9 mouse cellular contexts compared by ENCODE assay signal in the genomic region with DNA sequence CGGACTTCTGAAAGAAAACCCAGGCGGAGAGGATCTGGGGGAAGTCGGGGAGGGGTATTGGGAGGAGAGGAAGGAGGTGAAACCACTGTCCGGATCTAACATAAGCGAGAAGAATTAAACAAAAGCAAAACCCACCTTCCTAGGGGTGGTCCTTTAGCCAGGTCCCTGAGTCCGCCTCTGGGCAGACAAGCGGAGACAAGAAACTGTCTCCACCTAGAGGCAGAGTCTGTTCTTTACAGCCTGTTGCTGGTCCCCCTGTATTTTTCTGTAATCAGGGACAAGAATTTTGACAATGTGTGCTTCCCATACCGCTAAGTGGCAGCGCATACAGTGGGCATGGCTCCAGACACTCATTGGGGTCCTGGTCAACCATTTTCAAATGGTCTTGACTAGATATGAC. TPM values are rescaled to one million over a fixed set of nuclear protein-coding genes. Genes with fewer than 3 reads are reported as not detected.
DNase-seq lines count a peak whose midpoint lies in the region; ATAC-seq and TF ChIP-seq lines count a peak whose summit lies in the region.
"Had no signal": no experiment of that assay in that cellular context is flagged by ENCODE, and none has a peak within 500 bp of the region (broad histone marks: within the 10 kb centered on the region; RNA-seq: fewer than 3 reads in every experiment).

No protein-coding gene starts in this region.

- no peaks in the 10 kb centered on the region for H3K27me3 ChIP-seq in Patski
- H3K27me3 ChIP-seq: embryonic facial prominence, embryonic 15.5 days had no signal

- no peak for ATAC-seq in Patski
- no peak for ATAC-seq in inflammation-experienced regulatory T-cells, adult 6 months

- in situ Hi-C loops in Patski (cut with MboI; ENCODE audit: low pct_unique_long_range_greater_than_20kb) = no loop called here

- TF ChIP-seq CTCF in Patski (IDR thresholded peaks at IDR 0.05) = peak; percentile 33

- DNase-seq in layer of hippocampus, postnatal 10 days (ENCODE audit: low spot score in 2 of 2) = peak; percentile 16 to 18
- no peak for DNase-seq in layer of hippocampus, adult 9-10 months (ENCODE audit: low spot score)
- no peak for DNase-seq in Patski (ENCODE audit: low read depth, low spot score)
- DNase-seq in heart, adult 9 months (ENCODE audit: low spot score in 2 of 2) = peak; percentile 19 to 37
- DNase-seq in lung, postnatal 14 days = peak; percentile 39
- no peak for DNase-seq in urinary bladder, postnatal 10 days (ENCODE audit: low spot score)

- POLR2A ChIA-PET in Patski (lab: Charles Lee) = no interaction called here

- CTCF ChIA-PET in Patski (lab: Charles Lee) = no interaction called here

RNA-seq across cellular contexts. Expression of gene Dppa3, which starts 7.2 kb away (rescaled TPM):
- total RNA-seq in layer of hippocampus, postnatal 10 days (2021) = not detected
- not detected for polyA plus RNA-seq in Patski (2021)
- polyA plus RNA-seq in inflammation-experienced regulatory T-cells, adult 6 months (2017; shearing (Covaris generic)) = not detected
- polyA plus RNA-seq: embryonic facial prominence, embryonic 15.5 days; liver, embryonic 16.5 days had no signal

RNA-seq across cellular contexts. Expression of gene Gdf3, which starts 23.5 kb away (rescaled TPM):
- not detected for total RNA-seq in layer of hippocampus, postnatal 10 days (2021)
- polyA plus RNA-seq in Patski (2021) = not detected
- polyA plus RNA-seq in inflammation-experienced regulatory T-cells, adult 6 months (2017; shearing (Covaris generic)) = not detected

RNA-seq across cellular contexts. Expression of gene Apobec1, which starts 31.2 kb away (rescaled TPM):
- total RNA-seq in layer of hippocampus, postnatal 10 days (2021) = 1 to 10 TPM; 2.0 to 2.4 TPM
- 0.04 TPM for polyA plus RNA-seq in Patski (2021)
- 10 to 100 TPM; 23.8 to 43.8 (median 29.2) TPM for polyA plus RNA-seq in inflammation-experienced regulatory T-cells, adult 6 months (2017; shearing (Covaris generic))

Comparison
In these comparisons a context has a peak if more than half of its experiments do, and no peak if none do; other contexts are left out.
1. DNase-seq: peak in layer of hippocampus, postnatal 10 days (2 of 2), heart, adult 9 months (2 of 2) and lung, postnatal 14 days (single experiment); none in layer of hippocampus, adult 9-10 months (single experiment), Patski (single experiment) and urinary bladder, postnatal 10 days (single experiment).
2. RNA of gene Apobec1, which starts 31.2 kb away (polyA plus RNA-seq): 23.8 to 43.8 TPM in inflammation-experienced regulatory T-cells, adult 6 months; 0.04 TPM in Patski (single experiment); every median in the first group is over 10 times any median in the second.